Mouse (Mus musculus) megakaryocyte, embryonic 14.5 days (primary cell): Measurements from ENCODE around the gene Foxj1. TPM values are rescaled to one million over a fixed set of nuclear protein-coding genes. Genes with fewer than 3 reads are reported as not detected.

Source experiments
- H3K27me3 ChIP-seq: replicated peaks from 2 replicates; pipeline ENCODE3; 2012; ENCODE audit warnings: inconsistent platforms
- H3K36me3 ChIP-seq: replicated peaks from 2 replicates; pipeline ENCODE3; 2012; ENCODE audit warnings: low read length, inconsistent platforms, mixed read lengths
- H3K4me1 ChIP-seq: 2 replicates; pipeline ENCODE4 v1.6.1; 2012; ENCODE audit warnings: inconsistent platforms
- H3K4me3 ChIP-seq: replicated peaks from 2 replicates; pipeline ENCODE3; 2012; ENCODE audit warnings: moderate library complexity, mild to moderate bottlenecking, inconsistent platforms
- H3K9me3 ChIP-seq: 2 replicates; pipeline ENCODE4 v1.6.1; 2012; ENCODE audit warnings: inconsistent platforms
- FLI1 ChIP-seq: IDR thresholded peaks from 2 replicates; pipeline ENCODE4 v1.6.1; 2012; ENCODE audit warnings: low read length, inconsistent platforms, mixed read lengths
- GATA1 ChIP-seq: IDR thresholded peaks from 3 replicates; pipeline ENCODE4 v1.6.1; 2012; ENCODE audit warnings: mixed read lengths, low read length, inconsistent platforms, borderline replicate concordance
- polyA plus RNA-seq: library from polyadenylated mRNA; stranded (reverse); fragments of >175 nt; gene quantifications from 2 replicates; pipeline ENCODE4 v1.2.3, GENCODE M21; 2012; ENCODE audit warnings: low replicate concordance; ENCODE audit not compliant: insufficient read depth

Foxj1 gene
- polyA plus RNA-seq, 1 experiment: 0.12 TPM

DNA sequence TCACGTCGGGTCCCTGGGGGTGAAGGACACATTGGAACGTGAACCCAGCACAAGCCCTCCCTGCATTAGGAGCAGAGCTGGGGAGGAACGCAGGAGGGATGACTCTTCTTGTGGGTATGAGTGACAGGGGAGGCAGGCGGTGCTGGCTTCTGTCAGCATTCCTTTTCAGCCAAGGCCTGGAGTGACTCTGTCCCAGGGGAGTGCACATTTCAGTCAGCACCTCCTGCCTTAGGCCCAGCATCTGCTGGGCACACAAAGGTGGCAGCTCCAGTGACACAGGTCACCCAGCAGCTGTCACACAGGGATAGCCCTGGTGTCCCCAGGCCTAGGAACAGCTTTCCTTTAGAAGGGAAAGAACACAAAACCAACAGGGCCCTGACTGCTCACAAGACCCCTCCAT, 12.8 kb upstream of the Foxj1 start:
- Histone ChIP-seq H3K4me1 (peaks cover 20% of the 10 kb centered on the region), H3K4me3 (no peak overlapping the region), H3K36me3 (no peaks in the 10 kb centered on the region), H3K9me3 (no peaks in the 10 kb centered on the region), H3K27me3 (peaks cover 63% of the 10 kb centered on the region)
- no peak for TF ChIP-seq FLI1
- no peak for TF ChIP-seq GATA1

GRCm38 (mm10) chr11:116347012-116347411, 11.8 kb upstream of the Foxj1 start:
- H3K4me3 ChIP-seq: no peak overlapping the region
- H3K4me1 ChIP-seq: peaks cover 20% of the 10 kb centered on the region
- TF ChIP-seq FLI1 (no peak), GATA1 (no peak)
- peaks cover 73% of the 10 kb centered on the region for H3K27me3 ChIP-seq
- no peaks in the 10 kb centered on the region for H3K36me3 ChIP-seq
- H3K9me3 ChIP-seq: no peaks in the 10 kb centered on the region

- Histone ChIP-seq H3K4me1 (peaks cover 29% of the 10 kb centered on the region), H3K4me3 (no peak overlapping the region), H3K9me3 (no peaks in the 10 kb centered on the region), H3K27me3 (peaks cover 79% of the 10 kb centered on the region), H3K36me3 (no peaks in the 10 kb centered on the region)
- TF ChIP-seq FLI1: no peak
- TF ChIP-seq GATA1: no peak
These were observed 7.0 kb upstream of the Foxj1 start for GRCm38 (mm10) chr11:116342069-116342791.

- peaks cover 86% of the 10 kb centered on the region for H3K27me3 ChIP-seq
- TF ChIP-seq FLI1 (no peak), GATA1 (no peak)
- no peaks in the 10 kb centered on the region for H3K36me3 ChIP-seq
- H3K4me1 ChIP-seq: peaks cover 45% of the 10 kb centered on the region
- H3K4me3 ChIP-seq: no peak overlapping the region
- H3K9me3 ChIP-seq: no peaks in the 10 kb centered on the region
These were observed 2.3 kb upstream of the Foxj1 start for GRCm38 (mm10) chr11:116337531-116337930.

DNA sequence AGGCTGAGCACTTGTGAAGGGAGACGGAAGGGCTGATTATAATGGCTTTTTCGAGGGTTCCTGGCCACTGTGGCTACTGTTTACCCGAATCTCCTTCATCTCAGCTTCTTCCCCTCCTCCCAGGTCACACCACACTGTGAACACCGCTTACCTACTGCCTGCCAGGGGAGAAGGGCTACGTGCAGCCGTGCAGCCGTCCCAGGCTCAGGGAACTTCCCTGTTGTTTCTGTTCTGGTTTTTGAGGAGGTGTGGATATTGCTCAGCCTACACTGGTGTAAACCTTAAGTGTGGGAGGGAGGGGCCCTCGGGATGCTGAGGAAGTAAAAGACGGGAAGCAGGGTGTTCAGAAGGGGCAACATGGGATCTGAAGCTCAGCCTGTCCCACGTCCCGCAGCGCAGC, 1.8 kb upstream of the Foxj1 start:
- Histone ChIP-seq H3K36me3 (no peaks in the 10 kb centered on the region), H3K27me3 (peaks cover 86% of the 10 kb centered on the region), H3K4me1 (peaks cover 45% of the 10 kb centered on the region), H3K4me3 (no peak overlapping the region), H3K9me3 (no peaks in the 10 kb centered on the region)
- TF ChIP-seq FLI1 (no peak), GATA1 (no peak)

GRCm38 (mm10) chr11:116336393-116336792, 1.2 kb upstream of the Foxj1 start:
- H3K4me1 ChIP-seq: peaks cover 44% of the 10 kb centered on the region
- TF ChIP-seq GATA1: no peak
- TF ChIP-seq FLI1: no peak
- H3K36me3 ChIP-seq: no peaks in the 10 kb centered on the region
- H3K9me3 ChIP-seq: no peaks in the 10 kb centered on the region
- H3K27me3 ChIP-seq: peaks cover 87% of the 10 kb centered on the region
- H3K4me3 ChIP-seq: no peak overlapping the region

- peak overlapping the region; percentile 92 for H3K4me3 ChIP-seq
- H3K9me3 ChIP-seq: no peaks in the 10 kb centered on the region
- H3K27me3 ChIP-seq: peaks cover 90% of the 10 kb centered on the region
These were observed 799 bp downstream of the Foxj1 start for GRCm38 (mm10) chr11:116334417-116334782.

GRCm38 (mm10) chr11:116333526-116334416, 1.4 kb downstream of the Foxj1 start:
- H3K9me3 ChIP-seq: no peaks in the 10 kb centered on the region
- no peaks in the 10 kb centered on the region for H3K36me3 ChIP-seq
- peaks cover 90% of the 10 kb centered on the region for H3K27me3 ChIP-seq
- TF ChIP-seq FLI1 (no peak), GATA1 (no peak)
- H3K4me3 ChIP-seq: no peak overlapping the region
- peaks cover 42% of the 10 kb centered on the region for H3K4me1 ChIP-seq

More at GRCm38 (mm10) chr11:116334417-116334782, 799 bp downstream of the Foxj1 start:
- Histone ChIP-seq H3K36me3 (no peaks in the 10 kb centered on the region), H3K4me1 (peaks cover 42% of the 10 kb centered on the region)
- TF ChIP-seq GATA1: no peak
- TF ChIP-seq FLI1: no peak

DNA sequence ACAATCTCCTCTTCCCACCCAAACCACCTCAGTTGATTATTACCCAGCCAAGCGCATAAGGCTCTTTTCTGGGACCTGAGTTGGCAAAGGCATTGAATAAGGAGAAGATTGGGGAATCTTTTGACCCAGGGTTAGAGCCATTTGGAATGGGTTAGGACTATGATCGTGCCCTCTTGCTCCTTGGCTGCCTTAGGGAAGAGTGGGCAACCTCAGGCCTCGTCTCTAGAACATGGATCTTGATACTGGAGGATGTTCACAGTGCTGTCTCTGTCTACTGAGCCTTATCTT, 2.3 kb downstream of the Foxj1 start:
- TF ChIP-seq GATA1 (no peak), FLI1 (no peak)
- Histone ChIP-seq H3K27me3 (peaks cover 84% of the 10 kb centered on the region), H3K36me3 (no peaks in the 10 kb centered on the region), H3K9me3 (no peaks in the 10 kb centered on the region), H3K4me3 (no peak overlapping the region), H3K4me1 (peaks cover 42% of the 10 kb centered on the region)

DNA sequence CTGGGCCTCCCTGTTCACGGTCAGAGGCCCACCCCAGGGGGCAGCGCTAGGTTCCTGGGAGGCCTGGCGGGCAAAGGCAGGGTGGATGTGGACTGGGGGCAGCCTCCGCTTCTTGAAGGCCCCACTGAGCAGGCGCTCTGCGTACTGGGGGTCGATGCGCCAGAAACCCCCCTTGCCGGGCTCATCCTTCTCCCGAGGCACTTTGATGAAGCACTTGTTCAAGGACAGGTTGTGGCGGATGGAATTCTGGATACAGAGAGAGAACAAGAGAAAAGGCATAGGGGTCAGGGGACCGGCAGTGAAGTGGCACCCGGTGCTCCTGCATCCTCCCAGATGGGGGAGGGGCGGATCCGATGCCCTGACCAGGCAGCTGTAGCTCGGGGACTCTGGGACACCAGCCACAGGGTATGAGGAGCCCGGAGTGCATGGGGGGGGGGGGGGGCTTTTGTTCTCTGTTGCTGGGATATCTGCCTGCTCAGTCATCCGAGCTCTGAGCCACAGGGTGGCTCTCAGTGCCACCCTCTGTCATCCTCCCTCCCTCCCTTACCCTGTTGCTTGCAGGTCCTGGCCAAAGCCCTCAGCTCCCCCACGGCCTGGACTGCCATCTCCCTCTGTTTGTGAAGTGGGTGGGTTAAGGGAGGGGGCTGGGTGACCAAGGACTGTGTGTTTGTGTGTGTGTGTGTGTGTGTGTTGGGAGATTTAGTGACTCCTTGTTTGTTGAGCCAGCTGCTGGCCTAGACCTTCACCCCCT, 2.8 kb downstream of the Foxj1 start:
- Histone ChIP-seq H3K4me1 (peaks cover 38% of the 10 kb centered on the region), H3K4me3 (no peak overlapping the region), H3K27me3 (peaks cover 83% of the 10 kb centered on the region), H3K9me3 (no peaks in the 10 kb centered on the region), H3K36me3 (no peaks in the 10 kb centered on the region)
- TF ChIP-seq GATA1 (no peak), FLI1 (no peak)
